Mouse (Mus musculus): ENCODE data around the gene Phospho1. TPM values are rescaled to one million over a fixed set of nuclear protein-coding genes. Genes with fewer than 3 reads are reported as not detected.

Gene Phospho1
- total RNA-seq, 2 experiments from 2014 or later = 15.4 TPM

- DNase-seq (ENCODE audit: extremely low spot score in 1 of 2, low spot score in 2 of 2) = no peak
- intact Hi-C loops (cut with DNase I) = no loop called here
Measured at GRCm38 (mm10) chr11:95831276-95831619, 6.9 kb downstream of the Phospho1 start.

GRCm38 (mm10) chr11:95831641-95832040 is 7.3 kb downstream of the Phospho1 start:
- DNase-seq (ENCODE audit: extremely low spot score in 1 of 2, low spot score in 2 of 2) = no peak
- intact Hi-C loops (cut with DNase I) = no loop called here

- intact Hi-C loops (cut with DNase I) = no loop called here
- no peak for DNase-seq (ENCODE audit: extremely low spot score in 1 of 2, low spot score in 2 of 2)
Measured at GRCm38 (mm10) chr11:95832129-95833005, 8.1 kb downstream of the Phospho1 start.

- intact Hi-C loops (cut with DNase I) = no loop called here
Measured at GRCm38 (mm10) chr11:95833006-95833570, 8.8 kb downstream of the Phospho1 start.

GRCm38 (mm10) chr11:95833631-95834142 is 9.4 kb downstream of the Phospho1 start:
- no peak for DNase-seq (ENCODE audit: extremely low spot score in 1 of 2, low spot score in 2 of 2)
- intact Hi-C loops (cut with DNase I) = no loop called here

More at GRCm38 (mm10) chr11:95833006-95833570, 8.8 kb downstream of the Phospho1 start:
- no peak for DNase-seq (ENCODE audit: extremely low spot score in 1 of 2, low spot score in 2 of 2)

- DNase-seq (ENCODE audit: extremely low spot score in 1 of 2, low spot score in 2 of 2) = peak in 1 of 2 experiments; percentile 77
- intact Hi-C loops (cut with DNase I) = no loop called here
Measured at GRCm38 (mm10) chr11:95834143-95834667, 9.9 kb downstream of the Phospho1 start.

GRCm38 (mm10) chr11:95834742-95835710 is 10.7 kb downstream of the Phospho1 start:
- intact Hi-C loops (cut with DNase I) = no loop called here
- no peak for DNase-seq (ENCODE audit: extremely low spot score in 1 of 2, low spot score in 2 of 2)

DNA sequence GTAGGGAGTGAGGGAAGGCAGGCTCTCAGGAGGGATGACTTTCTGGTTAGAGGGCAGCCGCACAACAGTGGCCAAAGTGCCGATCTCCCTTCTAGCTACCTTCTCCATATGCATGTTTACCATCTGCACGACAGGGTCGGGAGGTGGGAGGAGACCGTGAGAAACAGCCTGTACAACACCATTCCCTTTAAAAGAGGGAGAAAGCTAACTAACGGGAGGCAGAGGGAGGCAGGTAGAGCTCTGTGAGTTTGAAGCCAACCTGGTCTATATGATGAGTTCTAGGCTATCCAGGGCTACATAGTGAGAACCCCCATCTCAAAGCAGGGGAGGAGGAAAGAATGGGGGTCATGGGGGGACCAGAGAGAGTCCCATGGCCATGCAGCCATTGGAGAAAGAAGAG is 11.5 kb downstream of the Phospho1 start:
- intact Hi-C loops (cut with DNase I) = no loop called here
- no peak for DNase-seq (ENCODE audit: extremely low spot score in 1 of 2, low spot score in 2 of 2)

DNA sequence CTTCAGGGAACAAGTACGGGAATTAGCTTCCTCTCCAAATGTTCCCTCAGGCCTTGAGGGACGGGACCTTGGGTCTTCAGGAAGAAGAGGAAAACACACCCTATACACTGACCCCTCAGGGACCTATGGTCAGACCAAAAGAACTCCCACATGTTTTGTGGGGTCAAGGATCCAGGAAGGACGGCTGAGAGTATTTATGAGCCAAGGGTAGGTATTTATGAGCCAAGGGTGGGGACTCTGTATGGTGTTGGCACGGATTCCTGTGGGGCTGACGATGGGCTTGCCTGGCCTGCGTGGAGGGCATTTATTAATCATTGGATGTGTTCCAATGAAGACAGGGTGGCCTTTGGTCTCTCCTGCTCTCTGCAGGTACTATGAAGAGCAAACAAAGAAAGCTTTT is 12.1 kb downstream of the Phospho1 start:
- DNase-seq (ENCODE audit: extremely low spot score in 1 of 2, low spot score in 2 of 2) = no peak
- intact Hi-C loops (cut with DNase I) = no loop called here

DNA sequence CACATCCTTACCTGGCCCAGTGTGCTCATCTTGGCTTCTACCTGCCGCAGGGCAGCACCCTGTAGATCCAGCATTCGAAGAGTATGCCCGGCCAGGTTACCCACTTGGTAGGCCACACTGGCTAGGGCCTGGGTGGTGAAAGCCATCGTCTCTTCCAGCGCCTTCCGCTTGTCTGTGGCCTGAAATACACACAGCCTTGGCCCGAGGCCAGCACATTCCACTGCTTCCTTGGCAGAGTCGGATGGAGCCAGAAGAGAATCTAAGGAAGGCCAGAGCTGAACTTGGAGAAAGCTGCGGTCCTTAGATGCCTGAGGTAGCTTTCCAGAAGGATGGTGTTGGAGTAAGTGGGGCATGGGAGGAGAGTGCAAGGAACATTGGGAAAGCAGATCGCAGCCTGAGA is 12.8 kb downstream of the Phospho1 start, which contains the start of gene Gngt2:
Gngt2 (plus strand) TSS at position 158 of the 400 bp plus-strand sequence.
- peak in 1 of 2 experiments; percentile 90 for DNase-seq (ENCODE audit: extremely low spot score in 1 of 2, low spot score in 2 of 2)
- intact Hi-C loops (cut with DNase I) = no loop called here

DNA sequence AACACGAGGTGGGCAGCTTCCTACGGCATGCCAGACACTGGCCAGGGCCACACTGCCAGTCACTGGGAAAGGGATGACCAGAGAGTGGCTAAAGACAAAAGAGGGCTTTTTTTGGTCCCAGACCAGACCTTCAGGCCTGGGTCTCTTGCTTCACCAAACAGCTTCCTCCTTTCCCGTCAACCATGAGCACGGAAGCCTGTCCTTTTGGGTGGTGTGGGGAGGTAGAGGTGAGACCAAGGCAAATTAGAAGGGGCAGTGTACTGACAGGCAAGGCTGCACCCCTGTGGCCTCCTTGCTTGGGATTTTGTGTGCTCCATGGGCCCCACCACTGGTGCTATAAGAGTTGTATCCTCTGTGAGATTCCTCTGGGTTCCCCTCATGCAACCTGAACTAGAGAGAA is 14.3 kb downstream of the Phospho1 start:
- intact Hi-C loops (cut with DNase I) = no loop called here
- DNase-seq (ENCODE audit: extremely low spot score in 1 of 2, low spot score in 2 of 2) = no peak

GRCm38 (mm10) chr11:95838999-95839868 is 14.9 kb downstream of the Phospho1 start:
- no peak for DNase-seq (ENCODE audit: extremely low spot score in 1 of 2, low spot score in 2 of 2)
- intact Hi-C loops (cut with DNase I) = no loop called here

GRCm38 (mm10) chr11:95840694-95841497 is 16.6 kb downstream of the Phospho1 start:
- no peak for DNase-seq (ENCODE audit: extremely low spot score in 1 of 2, low spot score in 2 of 2)
- intact Hi-C loops (cut with DNase I) = no loop called here

DNA sequence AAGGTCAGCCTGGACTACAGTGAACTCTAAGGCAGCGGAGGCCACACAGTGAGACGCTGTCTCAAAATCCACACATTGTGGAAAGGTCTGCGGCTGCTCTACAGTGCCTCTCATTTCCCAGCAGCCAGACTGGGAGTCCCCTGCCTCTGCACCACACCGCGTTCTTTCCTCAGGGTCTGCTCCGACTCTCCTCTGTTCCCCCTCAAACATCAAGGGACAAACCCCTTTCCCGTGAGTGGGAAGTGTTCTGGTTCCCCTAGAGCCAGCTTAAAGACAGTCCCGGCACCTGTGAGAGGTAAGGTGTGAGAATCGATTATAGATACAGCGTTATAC is 17.2 kb downstream of the Phospho1 start:
- intact Hi-C loops (cut with DNase I) = no loop called here
- DNase-seq (ENCODE audit: extremely low spot score in 1 of 2, low spot score in 2 of 2) = no peak

- peak in 1 of 2 experiments; percentile 60 for DNase-seq (ENCODE audit: extremely low spot score in 1 of 2, low spot score in 2 of 2)
- intact Hi-C loops (cut with DNase I) = no loop called here
Measured at GRCm38 (mm10) chr11:95842074-95842681, 17.9 kb downstream of the Phospho1 start, which contains the start of gene Abi3. Gene Abi3, minus strand, starts transcription at chr11:95842476.

GRCm38 (mm10) chr11:95842953-95843352 is 18.7 kb downstream of the Phospho1 start:
- intact Hi-C loops (cut with DNase I) = no loop called here
- DNase-seq (ENCODE audit: extremely low spot score in 1 of 2, low spot score in 2 of 2) = no peak
